8 mouse cellular contexts compared by ENCODE assay signal in the genomic region with DNA sequence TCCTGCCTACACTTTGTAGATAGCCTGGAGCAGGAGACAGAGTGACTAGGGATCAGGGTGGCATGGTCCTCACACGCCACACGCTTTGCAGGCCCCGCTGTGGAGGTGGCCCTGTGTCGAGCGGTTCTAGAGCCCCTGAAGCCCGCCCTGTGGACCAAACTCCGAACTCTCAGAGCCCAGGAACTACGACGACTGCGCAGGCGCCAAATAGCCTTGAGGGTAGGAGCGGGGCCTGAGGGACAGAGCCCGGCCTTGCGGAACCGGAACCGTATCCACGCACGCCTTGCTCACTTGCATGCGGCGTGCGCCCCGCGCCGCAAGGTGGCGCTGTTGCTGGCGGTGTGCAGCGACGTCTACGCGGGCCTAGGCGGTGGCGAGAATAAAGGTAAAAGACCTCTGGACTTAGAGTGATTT. TPM values are rescaled to one million over a fixed set of nuclear protein-coding genes. Genes with fewer than 3 reads are reported as not detected.
DNase-seq lines count a peak whose midpoint lies in the region; ATAC-seq and TF ChIP-seq lines count a peak whose summit lies in the region.

No protein-coding gene starts in this region.

- TF ChIP-seq RAD21 in MEL (IDR thresholded peaks at IDR 0.05; ENCODE audit: low read depth, low read length) = peak; percentile 83

- peak overlapping the region; percentile 53 for H3K27ac ChIP-seq in MEL (ENCODE audit: control insufficient read depth, low read depth, low read length)
- H3K27ac ChIP-seq in forebrain, embryonic 16.5 days (ENCODE audit: low read length) = no peak overlapping the region

- H3K4me2 ChIP-seq in forebrain, embryonic 16.5 days (ENCODE audit: low read length) = peak overlapping the region; percentile 42

- 12% methylated on average over 32 of the region's 32 CpGs for WGBS in forebrain, embryonic 16.5 days

- H3K36me3 ChIP-seq in MEL (ENCODE audit: control insufficient read depth in 1 of 2, insufficient read depth in 2 of 2, low read length in 2 of 2) = no peaks in the 10 kb centered on the region
- no peaks in the 10 kb centered on the region for H3K36me3 ChIP-seq in forebrain, embryonic 16.5 days (ENCODE audit: control insufficient read depth, insufficient read depth)

- TF ChIP-seq CTCF in MEL (IDR thresholded peaks at IDR 0.05 in 2 of 3, conservative IDR thresholded peaks at IDR 0.05 in 1 of 3; ENCODE audit: control insufficient read depth in 1 of 3, insufficient read depth in 1 of 3, low read depth in 2 of 3, low read length in 3 of 3, poor library complexity in 1 of 3, severe bottlenecking in 1 of 3) = peak; percentile 95 to 96 (median 96)

- H3K27me3 ChIP-seq in MEL (ENCODE audit: control insufficient read depth in 1 of 2, insufficient read depth in 2 of 2, low read length in 2 of 2) = no peaks in the 10 kb centered on the region
- no peaks in the 10 kb centered on the region for H3K27me3 ChIP-seq in forebrain, embryonic 16.5 days (replicated peaks; ENCODE audit: control insufficient read depth, insufficient read depth, low read length)

- peak; percentile 72; the same call in 1 of the 2 replicates for ATAC-seq in forebrain, embryonic 16.5 days
- peak; percentile 78 to 82 for ATAC-seq in hematopoietic stem cell, adult 5-6 weeks (replicated peaks in 1 of 2; ENCODE audit: insufficient read depth in 1 of 2, low FRiP score in 2 of 2, low TSS enrichment in 1 of 2, low read depth in 1 of 2, poor library complexity in 2 of 2, severe bottlenecking in 2 of 2)

- peaks cover 0 to 7% of the 10 kb centered on the region in 2 experiments; a peak in 2 of 4 replicates for H3K4me1 ChIP-seq in MEL (ENCODE audit: control insufficient read depth in 1 of 2, insufficient read depth in 2 of 2, low read length in 2 of 2)
- H3K4me1 ChIP-seq in forebrain, embryonic 16.5 days (replicated peaks; ENCODE audit: control insufficient read depth, insufficient read depth, low read length) = peaks cover 6% of the 10 kb centered on the region

- H3K9ac ChIP-seq in MEL (ENCODE audit: control insufficient read depth, low read depth, low read length, poor library complexity, severe bottlenecking) = peak overlapping the region; percentile 77
- H3K9ac ChIP-seq in forebrain, embryonic 16.5 days (replicated peaks; ENCODE audit: low read depth, low read length) = peak overlapping the region; percentile 35; the same call in 1 of the 2 replicates

- no peak for TF ChIP-seq EP300 in MEL (IDR thresholded peaks at IDR 0.05; ENCODE audit: low read depth in 1 of 2, low read length in 2 of 2)

- H3K4me3 ChIP-seq in MEL (ENCODE audit: control insufficient read depth in 1 of 2, insufficient read depth in 1 of 2, low read depth in 2 of 2, low read length in 2 of 2) = peak overlapping the region; percentile 54 to 62
- H3K4me3 ChIP-seq in forebrain, embryonic 16.5 days (replicated peaks; ENCODE audit: low read length) = peak overlapping the region; percentile 5

- H3K9me3 ChIP-seq in MEL (replicated peaks; ENCODE audit: insufficient read depth, low read length) = no peaks in the 10 kb centered on the region
- no peaks in the 10 kb centered on the region for H3K9me3 ChIP-seq in forebrain, embryonic 16.5 days (ENCODE audit: control insufficient read depth, low read length)

- H3K79me2 ChIP-seq in MEL (ENCODE audit: control insufficient read depth, insufficient read depth, low read length, poor library complexity) = peaks cover 9% of the 10 kb centered on the region; the same call in 1 of the 2 replicates

- TF ChIP-seq POLR2A in MEL (IDR thresholded peaks at IDR 0.05; ENCODE audit: control insufficient read depth in 1 of 2, insufficient read depth in 1 of 2, low read depth in 1 of 2, low read length in 2 of 2, poor library complexity in 1 of 2) = peak; percentile 20 to 58; a peak in 1 of 4 replicates

- peak; percentile 87 for DNase-seq in MEL (ENCODE audit: low read depth, low spot score)
- peak; percentile 80 to 92 for DNase-seq in cerebellum, adult 18-20 months
- peak; percentile 78 to 79 for DNase-seq in layer of hippocampus, postnatal 25 days (ENCODE audit: extremely low spot score in 1 of 2, low spot score in 1 of 2)
- peak; percentile 90 for DNase-seq in lung, postnatal 36 days
- DNase-seq in retina, adult 2 months (ENCODE audit: low read depth, low spot score) = peak; percentile 47
- DNase-seq in urinary bladder, adult 18-20 months (ENCODE audit: low spot score in 2 of 2) = peak; percentile 70 to 71

TF ChIP-seq in MEL, 35 proteins besides CTCF, POLR2A, EP300 and RAD21 (continues in another document):
- TF ChIP-seq USF1 (IDR thresholded peaks at IDR 0.05; ENCODE audit: low read depth, low read length) = no peak
- TF ChIP-seq MXI1 (IDR thresholded peaks at IDR 0.05; ENCODE audit: low read depth, low read length) = peak; percentile 80
- TF ChIP-seq ZC3H11A (IDR thresholded peaks at IDR 0.05; ENCODE audit: low read depth, low read length) = peak; percentile 80
- TF ChIP-seq POLR2AphosphoS5 (IDR thresholded peaks at IDR 0.05; ENCODE audit: borderline replicate concordance, low read depth, low read length) = no peak
- TF ChIP-seq ZMIZ1 (IDR thresholded peaks at IDR 0.05; ENCODE audit: low read depth, low read length) = no peak
- TF ChIP-seq TBP (IDR thresholded peaks at IDR 0.05; ENCODE audit: low read depth, low read length) = 0 out of 2 replicates have a peak, but pooled peaks have one; percentile 35
- no peak for TF ChIP-seq GABPA (IDR thresholded peaks at IDR 0.05; ENCODE audit: low read depth, low read length)
- TF ChIP-seq RCOR1 (IDR thresholded peaks at IDR 0.05; ENCODE audit: low read depth, low read length) = no peak
- peak; percentile 31; the same call in 1 of the 2 replicates for TF ChIP-seq MAZ (IDR thresholded peaks at IDR 0.05; ENCODE audit: low read depth, low read length)
- TF ChIP-seq UBTF (IDR thresholded peaks at IDR 0.05; ENCODE audit: borderline replicate concordance, insufficient read depth, low read depth, low read length) = no peak
- TF ChIP-seq TAL1 (IDR thresholded peaks at IDR 0.05; ENCODE audit: low read length) = no peak
- TF ChIP-seq MAFK (IDR thresholded peaks at IDR 0.05; ENCODE audit: borderline replicate concordance, low read depth, low read length) = no peak
- TF ChIP-seq NELFE (IDR thresholded peaks at IDR 0.05; ENCODE audit: low read depth, low read length) = no peak
- peak; percentile 45; the same call in 1 of the 2 replicates for TF ChIP-seq NRF1 (IDR thresholded peaks at IDR 0.05; ENCODE audit: insufficient read depth, low read depth, low read length, poor library complexity, severe bottlenecking)
- TF ChIP-seq MYB (IDR thresholded peaks at IDR 0.05; ENCODE audit: low read depth, low read length) = no peak
- no peak for TF ChIP-seq JUND (IDR thresholded peaks at IDR 0.05; ENCODE audit: low read depth, low read length)
- no peak for TF ChIP-seq E2F4 (IDR thresholded peaks at IDR 0.05; ENCODE audit: borderline replicate concordance, low read depth, low read length)
- TF ChIP-seq BHLHE40 (IDR thresholded peaks at IDR 0.05; ENCODE audit: borderline replicate concordance, low read depth, low read length) = no peak
- TF ChIP-seq SIN3A (IDR thresholded peaks at IDR 0.05; ENCODE audit: low read length) = peak; percentile 76
- TF ChIP-seq KAT2A (conservative IDR thresholded peaks at IDR 0.05; ENCODE audit: low read depth, low read length) = no peak
- no peak for TF ChIP-seq USF2 (IDR thresholded peaks at IDR 0.05; ENCODE audit: borderline replicate concordance in 1 of 2, insufficient read depth in 1 of 2, low read depth in 1 of 2, low read length in 2 of 2)
- TF ChIP-seq HCFC1 (IDR thresholded peaks at IDR 0.05; ENCODE audit: low read depth, low read length) = peak; percentile 63

RNA-seq across cellular contexts. Expression of a gene that starts 7.8 kb away (rescaled TPM):
- total RNA-seq in MEL (2012; rRNA removed) = 32.9 and 39.9 TPM in 2 replicates
- polyA plus RNA-seq in MEL (2012; ENCODE audit: insufficient read depth in 1 of 2, insufficient read length in 2 of 2, low read depth in 1 of 2, low replicate concordance in 2 of 2, missing spikeins in 1 of 2) = 10 to 100 TPM in 1 of 2 experiments, not detected in 1; 63.9 TPM
- polyA plus RNA-seq in forebrain, embryonic 16.5 days (2015; fragmentation: Nextera tagmentation; extraction: Ambion mirVana) = 1.2 and 1.3 TPM in 2 replicates
- total RNA-seq in hematopoietic stem cell, adult 5-6 weeks (2017) = 40.5 and 51.7 TPM in 2 replicates
- total RNA-seq in layer of hippocampus, postnatal 25 days (2021) = 1 to 10 TPM; 2.6 to 3.0 TPM

RNA-seq across cellular contexts. Expression of a gene that starts 11.8 kb away (rescaled TPM):
- 246 and 303 TPM in 2 replicates for total RNA-seq in MEL (2012; rRNA removed)
- polyA plus RNA-seq in MEL (2012; ENCODE audit: insufficient read depth in 1 of 2, insufficient read length in 2 of 2, low read depth in 1 of 2, low replicate concordance in 2 of 2, missing spikeins in 1 of 2) = 1,000 to 10,000 TPM in 1 of 2 experiments, 100 to 1,000 TPM in 1; 684 to 1,095 TPM
- polyA plus RNA-seq in forebrain, embryonic 16.5 days (2015; fragmentation: Nextera tagmentation; extraction: Ambion mirVana) = 185 and 203 TPM in 2 replicates
- total RNA-seq in hematopoietic stem cell, adult 5-6 weeks (2017) = 340 and 427 TPM in 2 replicates
- 100 to 1,000 TPM; 380 to 402 TPM for total RNA-seq in layer of hippocampus, postnatal 25 days (2021)

RNA-seq across cellular contexts. Expression of a gene that starts 28.4 kb away (rescaled TPM):
- total RNA-seq in MEL (2012; rRNA removed) = 82.8 and 99.5 TPM in 2 replicates
- polyA plus RNA-seq in MEL (2012; ENCODE audit: insufficient read depth in 1 of 2, insufficient read length in 2 of 2, low read depth in 1 of 2, low replicate concordance in 2 of 2, missing spikeins in 1 of 2) = 10 to 100 TPM in 1 of 2 experiments, not detected in 1; 74.7 TPM
- 87.1 and 97.7 TPM in 2 replicates for polyA plus RNA-seq in forebrain, embryonic 16.5 days (2015; fragmentation: Nextera tagmentation; extraction: Ambion mirVana)
- 120 and 123 TPM in 2 replicates for total RNA-seq in hematopoietic stem cell, adult 5-6 weeks (2017)
- 10 to 100 TPM; 59.7 to 66.7 TPM for total RNA-seq in layer of hippocampus, postnatal 25 days (2021)

RNA-seq across cellular contexts. Expression of a gene that starts 29.3 kb away (rescaled TPM):
- 30.7 and 32.9 TPM in 2 replicates for total RNA-seq in MEL (2012; rRNA removed)
- 10 to 100 TPM in 1 of 2 experiments, not detected in 1; 52.7 TPM for polyA plus RNA-seq in MEL (2012; ENCODE audit: insufficient read depth in 1 of 2, insufficient read length in 2 of 2, low read depth in 1 of 2, low replicate concordance in 2 of 2, missing spikeins in 1 of 2)
- polyA plus RNA-seq in forebrain, embryonic 16.5 days (2015; fragmentation: Nextera tagmentation; extraction: Ambion mirVana) = 58.8 and 62.1 TPM in 2 replicates
- 12.4 and 13.1 TPM in 2 replicates for total RNA-seq in hematopoietic stem cell, adult 5-6 weeks (2017)
- 10 to 100 TPM; 32.1 to 33.5 TPM for total RNA-seq in layer of hippocampus, postnatal 25 days (2021)

RNA-seq across cellular contexts. Expression of a gene that starts 30.0 kb away (rescaled TPM):
- total RNA-seq in MEL (2012; rRNA removed) = 31.8 and 35.7 TPM in 2 replicates
- 10 to 100 TPM in 1 of 2 experiments, not detected in 1; 72.4 TPM for polyA plus RNA-seq in MEL (2012; ENCODE audit: insufficient read depth in 1 of 2, insufficient read length in 2 of 2, low read depth in 1 of 2, low replicate concordance in 2 of 2, missing spikeins in 1 of 2)
- polyA plus RNA-seq in forebrain, embryonic 16.5 days (2015; fragmentation: Nextera tagmentation; extraction: Ambion mirVana) = 107 and 122 TPM in 2 replicates
- total RNA-seq in hematopoietic stem cell, adult 5-6 weeks (2017) = 27.7 and 37.4 TPM in 2 replicates
- total RNA-seq in layer of hippocampus, postnatal 25 days (2021) = 100 to 1,000 TPM; 218 to 227 TPM
